Mouse (Mus musculus): Measurements from ENCODE around the gene Bysl.

DNA sequence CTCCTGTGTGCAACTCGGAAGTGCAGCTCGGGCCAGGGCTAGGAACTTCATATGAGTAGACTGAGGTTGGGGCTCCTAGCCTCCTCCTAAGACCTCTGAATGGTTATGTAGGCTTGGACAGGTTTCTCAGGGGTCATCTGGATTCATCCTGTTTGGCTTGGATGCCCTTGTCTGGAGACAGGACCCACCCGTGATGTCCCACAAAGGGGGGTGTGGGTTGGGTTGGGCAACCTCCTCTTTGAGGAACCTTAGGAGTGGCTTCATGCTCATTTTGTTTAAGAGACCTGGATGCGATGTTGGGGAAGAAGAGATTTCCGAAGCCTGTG, 14.5 kb downstream of the Bysl start:
- no peak for TF ChIP-seq EP300 (IDR thresholded peaks at IDR 0.05; ENCODE audit: low read depth)
- TF ChIP-seq CTCF (IDR thresholded peaks at IDR 0.05; ENCODE audit: low read depth): no peak
